9 mouse cellular contexts compared by ENCODE assay signal in genomic region chr10:120744441-120745137, GRCm38 (mm10).
DNase-seq lines count a peak whose midpoint lies in the region; ATAC-seq lines count a peak whose summit lies in the region.
"Had no signal": no experiment of that assay in that cellular context is flagged by ENCODE, and none has a peak within 500 bp of the region (broad histone marks: within the 10 kb centered on the region; RNA-seq: fewer than 3 reads in every experiment).

No protein-coding gene starts in this region.

- H3K27me3 ChIP-seq in lung, embryonic 15.5 days = peaks cover 4% of the 10 kb centered on the region; the same call in 1 of the 2 replicates
- H3K27me3 ChIP-seq in forebrain, embryonic 13.5 days = 0 out of 2 replicates have a peak, but pooled peaks cover 5% of the 10 kb centered on the region
- H3K27me3 ChIP-seq in liver, embryonic 12.5 days (replicated peaks) = peaks cover 38% of the 10 kb centered on the region; the same call in 1 of the 2 replicates
- H3K27me3 ChIP-seq in stomach, embryonic 15.5 days (replicated peaks) = no peaks in the 10 kb centered on the region

- 0 out of 2 replicates have a peak overlapping the region, but pooled peaks have one; percentile 23 for H3K9ac ChIP-seq in lung, embryonic 15.5 days
- H3K9ac ChIP-seq in forebrain, embryonic 13.5 days = peak overlapping the region; percentile 55
- peak overlapping the region; percentile 22; the same call in 1 of the 2 replicates for H3K9ac ChIP-seq in liver, embryonic 12.5 days
- no peak overlapping the region for H3K9ac ChIP-seq in stomach, embryonic 15.5 days

- peak overlapping the region; percentile 71 for H3K4me2 ChIP-seq in lung, embryonic 15.5 days
- H3K4me2 ChIP-seq in forebrain, embryonic 13.5 days = peak overlapping the region; percentile 71
- peak overlapping the region; percentile 59 for H3K4me2 ChIP-seq in liver, embryonic 12.5 days
- H3K4me2 ChIP-seq in stomach, embryonic 15.5 days = peak overlapping the region; percentile 71

- H3K36me3 ChIP-seq in lung, embryonic 15.5 days = no peaks in the 10 kb centered on the region
- no peaks in the 10 kb centered on the region for H3K36me3 ChIP-seq in forebrain, embryonic 13.5 days (ENCODE audit: poor library complexity, severe bottlenecking)
- H3K36me3 ChIP-seq in liver, embryonic 12.5 days = no peaks in the 10 kb centered on the region
- no peaks in the 10 kb centered on the region for H3K36me3 ChIP-seq in stomach, embryonic 15.5 days

- H3K27ac ChIP-seq in lung, embryonic 15.5 days = 0 out of 2 replicates have a peak overlapping the region, but pooled peaks have one; percentile 1
- peak overlapping the region; percentile 76 for H3K27ac ChIP-seq in forebrain, embryonic 13.5 days
- peak overlapping the region; percentile 45; the same call in 1 of the 2 replicates for H3K27ac ChIP-seq in liver, embryonic 12.5 days
- H3K27ac ChIP-seq in stomach, embryonic 15.5 days = peak overlapping the region; percentile 71
- H3K27ac ChIP-seq: macrophage had no signal

- intact Hi-C loops in left cerebral cortex, postnatal 25 days (cut with DNase I) = no loop called here
- intact Hi-C loops in heart, postnatal 14 days (cut with DNase I) = loop anchor here (5.0 kb wide), 1 partner anchor 113 kb away; no protein-coding TSS in a partner anchor

- peak; percentile 29; the same call in 1 of the 2 replicates for ATAC-seq in lung, embryonic 15.5 days (ENCODE audit: borderline replicate concordance, extremely low read depth, low FRiP score, low TSS enrichment)
- peak; percentile 67 for ATAC-seq in forebrain, embryonic 13.5 days
- ATAC-seq in liver, embryonic 12.5 days = no peak
- 0 out of 2 replicates have a peak, but pooled peaks have one; percentile 8 for ATAC-seq in stomach, embryonic 15.5 days (ENCODE audit: insufficient read depth, low FRiP score, low read depth)

- peak overlapping the region; percentile 32 for H3K4me3 ChIP-seq in lung, embryonic 15.5 days
- H3K4me3 ChIP-seq in forebrain, embryonic 13.5 days = peak overlapping the region; percentile 40
- peak overlapping the region; percentile 29 for H3K4me3 ChIP-seq in liver, embryonic 12.5 days
- peak overlapping the region; percentile 30 for H3K4me3 ChIP-seq in stomach, embryonic 15.5 days (replicated peaks)

- WGBS in lung, embryonic 15.5 days = 5% methylated on average over 15 of the region's 15 CpGs
- WGBS in forebrain, embryonic 13.5 days = under 1% methylated on average over 15 of the region's 15 CpGs
- WGBS in liver, embryonic 12.5 days (ENCODE audit: insufficient replicate concordance) = 11% methylated on average over 14 of the region's 15 CpGs
- WGBS in stomach, embryonic 15.5 days = 3% methylated on average over 15 of the region's 15 CpGs

- peaks cover 14% of the 10 kb centered on the region for H3K4me1 ChIP-seq in lung, embryonic 15.5 days
- peaks cover 16% of the 10 kb centered on the region; the same call in 1 of the 2 replicates for H3K4me1 ChIP-seq in forebrain, embryonic 13.5 days
- H3K4me1 ChIP-seq in liver, embryonic 12.5 days = no peaks in the 10 kb centered on the region
- peaks cover 13% of the 10 kb centered on the region; the same call in 1 of the 2 replicates for H3K4me1 ChIP-seq in stomach, embryonic 15.5 days

- no peak for DNase-seq in lung, postnatal 10 days
- DNase-seq in layer of hippocampus, adult 11-12 months (ENCODE audit: low spot score) = no peak
- DNase-seq in left cerebral cortex, postnatal 25 days (ENCODE audit: low spot score in 2 of 2) = no peak
- DNase-seq in heart, postnatal 14 days = no peak

- no peaks in the 10 kb centered on the region for H3K9me3 ChIP-seq in lung, embryonic 15.5 days
- no peaks in the 10 kb centered on the region for H3K9me3 ChIP-seq in forebrain, embryonic 13.5 days (replicated peaks)
- H3K9me3 ChIP-seq in liver, embryonic 12.5 days (replicated peaks) = no peaks in the 10 kb centered on the region
- no peaks in the 10 kb centered on the region for H3K9me3 ChIP-seq in stomach, embryonic 15.5 days

Comparison
In these comparisons a context has a peak if more than half of its experiments do, and no peak if none do; other contexts are left out.
1. H3K27ac ChIP-seq: peak in every context shown above with its lines; median percentile 76 in forebrain, embryonic 13.5 days; 71 in stomach, embryonic 15.5 days; 45 in liver, embryonic 12.5 days; 1 in lung, embryonic 15.5 days.